In the genomic region with DNA sequence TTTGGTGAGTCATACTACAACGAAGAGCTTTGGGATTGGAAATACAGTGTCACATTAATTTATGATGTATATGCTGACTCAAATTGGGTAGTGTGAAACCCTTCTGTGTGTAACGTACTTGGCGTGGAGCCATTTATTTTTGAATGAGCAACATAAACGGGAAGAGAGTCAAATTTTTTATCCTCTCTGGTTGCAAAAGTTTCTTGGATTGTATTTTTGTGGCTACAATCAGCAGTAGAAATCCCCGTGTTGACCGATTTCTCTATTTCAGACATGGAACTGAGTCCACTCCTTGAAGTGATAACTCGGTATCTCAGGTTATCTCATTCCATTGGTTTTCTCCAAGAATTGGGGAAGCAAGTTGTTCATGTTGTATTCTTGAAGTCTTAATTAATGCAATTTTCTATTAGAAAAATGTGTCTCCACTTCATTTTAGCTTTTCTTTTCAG, we compare ENCODE assay signal across 8 mouse cellular contexts. TPM values are rescaled to one million over a fixed set of nuclear protein-coding genes. Genes with fewer than 3 reads are reported as not detected.
DNase-seq lines count a peak whose midpoint lies in the region; ATAC-seq and TF ChIP-seq lines count a peak whose summit lies in the region.

No protein-coding gene starts in this region.

- POLR2A ChIA-PET in Patski (lab: Charles Lee), result interaction anchor here (0.9 to 1.2 kb wide), 2 partner anchors 17 to 131 kb away, joined by 3 read pairs; no protein-coding TSS in a partner anchor

- peak overlapping the region; percentile 96 for H3K9ac ChIP-seq in heart, embryonic 14.5 days (ENCODE audit: low read length)
- peak overlapping the region; percentile 84 for H3K9ac ChIP-seq in hindbrain, embryonic 15.5 days
- peak overlapping the region; percentile 99 for H3K9ac ChIP-seq in midbrain, embryonic 12.5 days (replicated peaks)

- no peak for DNase-seq in heart, postnatal 25 days (ENCODE audit: low spot score)
- peak; percentile 33 for DNase-seq in Patski (ENCODE audit: low read depth, low spot score)
- DNase-seq in right cerebral cortex, postnatal 36 days (ENCODE audit: low spot score in 2 of 2), result no peak
- DNase-seq in spleen, postnatal 10 days (ENCODE audit: low spot score in 2 of 2), result no peak
- no peak for DNase-seq in left cerebral cortex, adult 9 months (ENCODE audit: low spot score in 2 of 2)

- under 1% methylated on average over 7 of the region's 7 CpGs for WGBS in heart, embryonic 14.5 days
- 6% methylated on average over 7 of the region's 7 CpGs for WGBS in hindbrain, embryonic 15.5 days
- 7% methylated on average over 7 of the region's 7 CpGs for WGBS in midbrain, embryonic 12.5 days

- in situ Hi-C loops in Patski (cut with MboI; ENCODE audit: low pct_unique_long_range_greater_than_20kb), result no loop called here

- peak overlapping the region; percentile 82 for H3K4me2 ChIP-seq in heart, embryonic 14.5 days (ENCODE audit: low read length)
- H3K4me2 ChIP-seq in hindbrain, embryonic 15.5 days, result peak overlapping the region; percentile 96
- peak overlapping the region; percentile 86 for H3K4me2 ChIP-seq in midbrain, embryonic 12.5 days (replicated peaks)

- H3K36me3 ChIP-seq in heart, embryonic 14.5 days (ENCODE audit: control insufficient read depth, insufficient read depth, low read length), result no peaks in the 10 kb centered on the region
- no peaks in the 10 kb centered on the region for H3K36me3 ChIP-seq in hindbrain, embryonic 15.5 days
- no peaks in the 10 kb centered on the region for H3K36me3 ChIP-seq in midbrain, embryonic 12.5 days

- CTCF ChIA-PET in Patski (lab: Charles Lee), result interaction anchor here (1.1 kb wide), 1 partner anchor 18 kb away, joined by 3 read pairs; no protein-coding TSS in a partner anchor

- intact Hi-C loops in heart, postnatal 25 days (cut with DNase I), result loop anchor here (5.0 to 10.0 kb wide), 2 partner anchors 92 to 505 kb away; no protein-coding TSS in a partner anchor

- H3K4me1 ChIP-seq in heart, embryonic 14.5 days (ENCODE audit: control insufficient read depth in 2 of 2, insufficient read depth in 2 of 2, low read length in 2 of 2), result peaks cover 11 to 49% of the 10 kb centered on the region in 2 experiments
- H3K4me1 ChIP-seq in hindbrain, embryonic 15.5 days (replicated peaks), result peaks cover 48% of the 10 kb centered on the region
- H3K4me1 ChIP-seq in midbrain, embryonic 12.5 days, result peaks cover 34% of the 10 kb centered on the region

- no peak for TF ChIP-seq CTCF in Patski (IDR thresholded peaks at IDR 0.05)

- H3K27ac ChIP-seq in heart, embryonic 14.5 days (replicated peaks in 1 of 2; ENCODE audit: control insufficient read depth in 1 of 2, insufficient read depth in 1 of 2, low read depth in 2 of 2, low read length in 2 of 2), result peak overlapping the region; percentile 99 to 100; a peak in 3 of 4 replicates
- peak overlapping the region; percentile 95 for H3K27ac ChIP-seq in hindbrain, embryonic 15.5 days (replicated peaks)
- peak overlapping the region; percentile 99 for H3K27ac ChIP-seq in midbrain, embryonic 12.5 days (replicated peaks)

- H3K9me3 ChIP-seq in heart, embryonic 14.5 days (ENCODE audit: control insufficient read depth, low read length), result no peaks in the 10 kb centered on the region
- no peaks in the 10 kb centered on the region for H3K9me3 ChIP-seq in hindbrain, embryonic 15.5 days
- H3K9me3 ChIP-seq in midbrain, embryonic 12.5 days, result no peaks in the 10 kb centered on the region

- peak overlapping the region; percentile 72 to 97 for H3K4me3 ChIP-seq in heart, embryonic 14.5 days (ENCODE audit: control insufficient read depth in 1 of 2, insufficient read depth in 1 of 2, low read depth in 1 of 2, low read length in 2 of 2)
- peak overlapping the region; percentile 100 for H3K4me3 ChIP-seq in hindbrain, embryonic 15.5 days
- peak overlapping the region; percentile 100 for H3K4me3 ChIP-seq in midbrain, embryonic 12.5 days

- H3K27me3 ChIP-seq in heart, embryonic 14.5 days (ENCODE audit: control insufficient read depth, insufficient read depth, low read length), result no peaks in the 10 kb centered on the region
- no peaks in the 10 kb centered on the region for H3K27me3 ChIP-seq in Patski
- H3K27me3 ChIP-seq in hindbrain, embryonic 15.5 days, result no peaks in the 10 kb centered on the region
- no peaks in the 10 kb centered on the region for H3K27me3 ChIP-seq in midbrain, embryonic 12.5 days

- ATAC-seq in heart, embryonic 14.5 days (ENCODE audit: insufficient number of reproducible peaks, insufficient read depth, low FRiP score, low read depth), result no peak
- no peak for ATAC-seq in Patski
- no peak for ATAC-seq in hindbrain, embryonic 15.5 days (ENCODE audit: low FRiP score, low read depth)
- no peak for ATAC-seq in midbrain, embryonic 12.5 days (ENCODE audit: low FRiP score, low read depth)

RNA-seq across cellular contexts. Expression of a gene that starts 1.3 kb away (rescaled TPM):
- polyA plus RNA-seq in heart, embryonic 14.5 days (2014; fragmentation: Nextera tagmentation; extraction: Ambion mirVana), result 81.1 and 86.7 TPM in 2 replicates
- 10 to 100 TPM; 50.8 to 55.6 TPM for total RNA-seq in heart, postnatal 25 days (2021)
- polyA plus RNA-seq in Patski (2021), result 78.7 TPM
- 126 and 131 TPM in 2 replicates for polyA plus RNA-seq in hindbrain, embryonic 15.5 days (2015; fragmentation: Nextera tagmentation; extraction: Ambion mirVana)
- polyA plus RNA-seq in midbrain, embryonic 12.5 days (2016; fragmentation: Nextera tagmentation; extraction: Ambion mirVana), result 128 and 133 TPM in 2 replicates

RNA-seq across cellular contexts. Expression of a gene that starts 45.5 kb away (rescaled TPM):
- not detected in 2 replicates for polyA plus RNA-seq in heart, embryonic 14.5 days (2014; fragmentation: Nextera tagmentation; extraction: Ambion mirVana)
- total RNA-seq in heart, postnatal 25 days (2021), result not detected
- not detected for polyA plus RNA-seq in Patski (2021)
- polyA plus RNA-seq in hindbrain, embryonic 15.5 days (2015; fragmentation: Nextera tagmentation; extraction: Ambion mirVana), result not detected in 2 replicates
- polyA plus RNA-seq in midbrain, embryonic 12.5 days (2016; fragmentation: Nextera tagmentation; extraction: Ambion mirVana), result not detected in 2 replicates
